Mouse (Mus musculus) heart, postnatal 0 days (tissue): ENCODE measurements at regions not wholly inside any gene's neighbourhood (a gene's known extent, or its start where the extent isn't known, plus 50 kb on each side); places are given as distances from the start of the nearest gene placed in this dataset.

Source experiments
- ATAC-seq: fragments of 200-750 bp; cut with Nextera tagmentation; 2 replicates; pipeline ENCODE4 v1.8.0; 2017; ENCODE audit warnings: low read depth, moderate number of reproducible peaks, moderate library complexity; ENCODE audit not compliant: insufficient read depth
- DNase-seq: peaks from one replicate; pipeline ENCODE4 v3.0.0-alpha.2; 2016; ENCODE audit warnings: low spot score
- H3K27ac ChIP-seq: fragments of 300-500 bp; sonication (generic); 2 replicates; pipeline ENCODE4 v1.5.1; 2014; ENCODE audit warnings: low read depth, mild to moderate bottlenecking
- H3K27me3 ChIP-seq: fragments of 300-500 bp; sonication (generic); 2 replicates; pipeline ENCODE4 v1.6.1; 2014; ENCODE audit warnings: low read length, mixed read lengths; ENCODE audit not compliant: control insufficient read depth, insufficient read depth
- H3K36me3 ChIP-seq: fragments of 300-500 bp; sonication (generic); replicated peaks from 2 replicates; pipeline ENCODE4 v1.6.1; 2014; ENCODE audit warnings: low read length, mixed read lengths; ENCODE audit not compliant: control insufficient read depth, insufficient read depth
- H3K4me1 ChIP-seq: fragments of 300-500 bp; sonication (generic); 2 replicates; pipeline ENCODE4 v1.6.1; 2014; ENCODE audit warnings: antibody characterized with exemption; ENCODE audit not compliant: control insufficient read depth, insufficient read depth
- H3K4me2 ChIP-seq: fragments of 300-500 bp; sonication (generic); 2 replicates; pipeline ENCODE4 v1.6.1; 2014; ENCODE audit warnings: low read depth, mild to moderate bottlenecking, low read length, moderate library complexity
- H3K4me3 ChIP-seq: fragments of 300-500 bp; sonication (generic); 2 replicates; pipeline ENCODE4 v1.5.1; 2014; ENCODE audit warnings: low read depth, low read length
- H3K9ac ChIP-seq: fragments of 300-500 bp; sonication (generic); replicated peaks from 2 replicates; pipeline ENCODE4 v1.6.1; 2014; ENCODE audit warnings: low read depth, low read length, mixed read lengths
- H3K9me3 ChIP-seq: fragments of 300-500 bp; sonication (generic); replicated peaks from 2 replicates; pipeline ENCODE4 v1.6.1; 2016; ENCODE audit warnings: low read length; ENCODE audit not compliant: control insufficient read depth
- CTCF ChIP-seq: IDR thresholded peaks from 2 replicates; pipeline ENCODE4 v1.5.1; 2016; ENCODE audit warnings: antibody characterized with exemption, control low read depth, low read depth
- EP300 ChIP-seq: IDR thresholded peaks from 2 replicates; pipeline ENCODE4 v1.6.1; 2016; ENCODE audit warnings: antibody characterized with exemption, low read depth
- WGBS: fragments of 180-500 bp; shearing (Covaris S2); extraction: QIAGEN DNeasy Blood & Tissue Kit; methylation state at CpG from one replicate; pipeline ENCODE4 v1.1.7; 2014; 5-methylcytosine and 5-hydroxymethylcytosine counted together

DNA sequence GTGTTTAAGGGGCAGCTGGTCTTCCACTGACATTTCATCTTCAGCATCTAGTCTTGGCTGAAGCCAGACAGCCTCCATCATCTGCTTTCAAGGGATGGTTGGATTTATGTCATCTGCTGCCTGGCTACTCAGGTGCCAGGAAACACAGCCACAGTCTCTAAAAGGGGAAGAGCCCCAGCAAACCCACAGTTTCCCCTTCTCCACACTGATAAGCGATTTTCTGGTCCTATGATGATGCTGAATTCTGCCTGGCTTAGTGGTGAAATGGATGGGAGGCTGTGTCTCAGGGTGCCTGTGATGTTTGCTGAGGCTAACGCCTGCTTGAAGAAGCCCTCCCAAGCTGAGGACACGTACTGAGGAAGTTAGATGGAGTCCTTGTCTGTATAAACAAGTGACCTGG is 160.5 kb downstream of the Unc5cl start:
- no peak overlapping the region for H3K4me2 ChIP-seq
- no peak for DNase-seq
- H3K9ac ChIP-seq = no peak overlapping the region
- no peak for ATAC-seq
- H3K9me3 ChIP-seq = no peaks in the 10 kb centered on the region
- H3K4me1 ChIP-seq = no peaks in the 10 kb centered on the region
- H3K27me3 ChIP-seq = no peaks in the 10 kb centered on the region
- no peaks in the 10 kb centered on the region for H3K36me3 ChIP-seq
- no peak for TF ChIP-seq EP300
- no peak for TF ChIP-seq CTCF
- H3K4me3 ChIP-seq = no peak overlapping the region
- 61% methylated on average over 3 of the region's 3 CpGs for WGBS
- no peak overlapping the region for H3K27ac ChIP-seq

DNA sequence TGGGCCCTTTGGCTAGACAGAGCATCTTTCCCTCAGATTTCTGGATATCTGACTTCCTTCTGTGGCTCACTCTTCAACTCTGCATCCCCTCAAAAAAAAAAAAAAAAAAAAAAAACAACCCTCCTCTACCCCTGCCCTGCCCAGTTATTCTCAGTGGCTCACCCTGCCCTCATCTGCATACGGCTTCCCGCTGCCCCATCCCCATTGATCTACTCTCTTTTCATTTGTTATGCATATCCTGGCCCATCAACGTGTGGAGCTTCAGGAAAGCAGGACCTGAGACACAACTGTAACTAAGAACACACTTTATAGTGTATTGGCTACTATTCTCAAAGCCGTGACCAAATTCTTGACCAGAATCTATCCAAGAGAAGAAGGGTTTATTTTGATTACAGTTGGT is 161.5 kb downstream of the Unc5cl start:
- Histone ChIP-seq H3K4me1 (no peaks in the 10 kb centered on the region), H3K9me3 (no peaks in the 10 kb centered on the region), H3K27me3 (no peaks in the 10 kb centered on the region), H3K27ac (no peak overlapping the region), H3K4me3 (no peak overlapping the region), H3K4me2 (no peak overlapping the region), H3K36me3 (no peaks in the 10 kb centered on the region), H3K9ac (no peak overlapping the region)
- TF ChIP-seq CTCF = no peak
- TF ChIP-seq EP300 = no peak
- 35% methylated on average over 4 of the region's 4 CpGs for WGBS
- ATAC-seq (no peak), DNase-seq (no peak)

DNA sequence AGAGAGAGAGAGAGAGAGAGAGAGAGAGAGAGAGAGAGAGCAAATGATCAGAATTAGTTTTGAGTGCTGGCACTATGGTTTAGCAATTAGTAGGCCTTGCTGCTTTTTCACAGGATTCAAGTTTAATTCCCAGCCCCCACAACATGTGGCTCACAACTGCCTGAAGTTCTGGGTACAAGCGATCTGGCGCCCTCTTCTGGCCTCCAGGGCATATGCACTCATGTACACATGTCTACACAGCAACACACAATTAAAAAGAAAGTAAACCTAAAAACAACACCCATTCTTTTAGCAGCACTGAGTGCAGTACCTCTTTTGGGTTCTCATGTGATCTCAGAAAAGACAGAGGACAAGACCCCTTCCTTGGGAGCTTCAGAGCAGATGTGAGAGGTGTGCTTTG is 166.2 kb downstream of the Unc5cl start:
- H3K9ac ChIP-seq = no peak overlapping the region

DNA sequence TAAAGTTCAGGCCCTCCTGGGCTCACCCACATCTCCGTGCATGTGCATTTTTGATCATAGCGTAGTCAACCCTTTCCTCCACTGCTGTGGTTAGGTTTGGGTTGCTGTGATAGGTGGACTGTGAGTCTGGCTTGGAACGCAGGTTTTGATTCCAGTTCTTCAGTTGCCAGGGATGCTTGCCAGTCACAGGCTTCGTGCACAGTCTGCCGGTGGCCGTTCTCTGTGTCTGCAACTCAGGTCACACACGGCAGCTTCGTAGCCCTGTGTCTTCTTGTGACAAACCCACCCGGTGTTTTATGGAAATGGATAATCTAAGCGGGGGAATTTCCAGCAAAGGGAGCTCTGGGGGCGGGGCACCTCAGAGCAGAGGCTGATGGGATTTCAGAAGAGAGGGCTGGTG is 167.0 kb downstream of the Unc5cl start:
- H3K4me1 ChIP-seq = no peaks in the 10 kb centered on the region
- ATAC-seq = no peak
- WGBS = 88% methylated on average over 11 of the region's 11 CpGs

More for the DNA sequence above, 166.2 kb downstream of the Unc5cl start:
- ATAC-seq (no peak), DNase-seq (no peak)
- Histone ChIP-seq H3K4me3 (no peak overlapping the region), H3K27me3 (no peaks in the 10 kb centered on the region), H3K36me3 (no peaks in the 10 kb centered on the region), H3K9me3 (no peaks in the 10 kb centered on the region), H3K27ac (no peak overlapping the region), H3K4me1 (no peaks in the 10 kb centered on the region), H3K4me2 (no peak overlapping the region)
- TF ChIP-seq EP300 (no peak), CTCF (no peak)
- WGBS = 50% methylated on average over 2 of the region's 2 CpGs

DNA sequence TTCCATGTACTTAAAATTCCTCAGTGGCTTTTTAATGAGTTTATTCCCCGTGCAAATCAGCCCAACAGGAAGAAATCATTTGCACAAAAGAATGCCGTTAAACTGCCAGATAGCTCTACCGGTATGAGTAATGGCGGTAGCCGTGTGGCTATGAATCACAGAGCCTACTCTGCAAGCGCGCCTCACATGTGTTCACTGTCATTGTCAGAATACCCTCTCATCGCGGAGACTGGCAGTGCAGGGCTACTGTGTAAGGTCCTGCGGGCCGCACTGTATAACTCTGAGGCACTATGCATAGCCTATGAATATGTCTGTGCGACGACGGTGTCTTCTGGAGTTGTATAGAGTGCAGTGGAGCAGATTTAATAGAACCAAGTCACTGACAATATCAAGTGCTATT is 170.2 kb downstream of the Unc5cl start:
- ATAC-seq (no peak), DNase-seq (no peak)
- 89% methylated on average over 14 of the region's 14 CpGs for WGBS
- H3K9ac ChIP-seq = no peak overlapping the region
- H3K27ac ChIP-seq = no peak overlapping the region
- H3K4me1 ChIP-seq = no peaks in the 10 kb centered on the region
- H3K9me3 ChIP-seq = no peaks in the 10 kb centered on the region
- H3K4me3 ChIP-seq = no peak overlapping the region
- H3K36me3 ChIP-seq = no peaks in the 10 kb centered on the region
- no peaks in the 10 kb centered on the region for H3K27me3 ChIP-seq
- H3K4me2 ChIP-seq = no peak overlapping the region
- TF ChIP-seq CTCF = no peak
- no peak for TF ChIP-seq EP300

More for the DNA sequence above, 167.0 kb downstream of the Unc5cl start:
- TF ChIP-seq EP300 (no peak), CTCF (no peak)
- Histone ChIP-seq H3K9ac (no peak overlapping the region), H3K4me2 (no peak overlapping the region), H3K27ac (no peak overlapping the region), H3K27me3 (no peaks in the 10 kb centered on the region), H3K9me3 (no peaks in the 10 kb centered on the region), H3K4me3 (no peak overlapping the region), H3K36me3 (no peaks in the 10 kb centered on the region)
- no peak for DNase-seq

DNA sequence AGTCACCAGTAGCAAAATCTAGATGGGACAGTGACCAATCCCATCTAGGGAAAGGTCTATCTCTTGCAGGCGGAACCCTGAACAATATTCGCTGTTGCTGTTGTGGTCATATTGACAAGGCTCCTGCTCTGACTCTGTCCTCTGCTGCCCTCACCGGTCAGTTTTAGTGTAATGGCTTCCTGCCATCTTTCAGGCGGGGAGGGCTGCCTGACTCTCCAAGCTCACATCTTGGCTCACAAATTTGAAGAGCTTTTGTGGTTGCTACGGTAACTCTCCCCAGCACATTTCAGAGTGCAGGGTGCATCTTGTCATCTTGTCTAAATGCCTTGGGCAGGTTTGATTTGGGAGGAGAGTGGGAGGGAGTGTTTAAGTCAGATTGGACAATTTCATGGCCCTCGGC is 171.3 kb downstream of the Unc5cl start:
- Histone ChIP-seq H3K27me3 (no peaks in the 10 kb centered on the region), H3K4me3 (no peak overlapping the region), H3K4me1 (no peaks in the 10 kb centered on the region), H3K36me3 (no peaks in the 10 kb centered on the region), H3K9me3 (no peaks in the 10 kb centered on the region), H3K4me2 (no peak overlapping the region), H3K27ac (no peak overlapping the region), H3K9ac (no peak overlapping the region)
- ATAC-seq = no peak
- TF ChIP-seq CTCF = no peak
- TF ChIP-seq EP300 = no peak
- 78% methylated on average over 6 of the region's 6 CpGs for WGBS
- DNase-seq = no peak
